Mouse (Mus musculus): ENCODE measurements at regions not wholly inside any gene's neighbourhood (a gene's known extent, or its start where the extent isn't known, plus 50 kb on each side); places are given as distances from the start of the nearest gene placed in this dataset.
A peak's percentile ranks its signal among the peaks of the same experiment; 100 is the strongest.

- Histone ChIP-seq H3K4me1 (ENCODE audit: control insufficient read depth, insufficient read depth, low read depth, low read length) (no peaks in the 10 kb centered on the region), H3K9me3 (ENCODE audit: control insufficient read depth, low read length) (no peaks in the 10 kb centered on the region), H3K36me3 (ENCODE audit: control insufficient read depth, insufficient read depth, low read length) (no peaks in the 10 kb centered on the region)
These were observed 340.9 kb downstream of the Frk start for GRCm38 (mm10) chr10:34824121-34824520.

GRCm38 (mm10) chr10:34842015-34842504 lies 358.9 kb downstream of the Frk start:
- WGBS: 94% methylated on average over 3 of the region's 3 CpGs
- no peak for ATAC-seq

More at GRCm38 (mm10) chr10:34824121-34824520, 340.9 kb downstream of the Frk start:
- Histone ChIP-seq H3K4me3 (ENCODE audit: low read length) (no peak overlapping the region), H3K9ac (ENCODE audit: low read depth, low read length) (no peak overlapping the region), H3K4me2 (ENCODE audit: low read length) (no peak overlapping the region), H3K27me3 (replicated peaks; ENCODE audit: control insufficient read depth, insufficient read depth, low read length) (no peaks in the 10 kb centered on the region), H3K27ac (ENCODE audit: low read depth, low read length) (no peak overlapping the region)
- ATAC-seq: no peak

GRCm38 (mm10) chr10:34856494-34857146 lies 373.4 kb downstream of the Frk start:
- Histone ChIP-seq H3K4me2 (ENCODE audit: low read length) (no peak overlapping the region), H3K27ac (ENCODE audit: low read depth, low read length) (no peak overlapping the region), H3K9ac (ENCODE audit: low read depth, low read length) (no peak overlapping the region), H3K4me1 (ENCODE audit: control insufficient read depth, insufficient read depth, low read depth, low read length) (no peaks in the 10 kb centered on the region), H3K4me3 (ENCODE audit: low read length) (no peak overlapping the region), H3K36me3 (ENCODE audit: control insufficient read depth, insufficient read depth, low read length) (no peaks in the 10 kb centered on the region), H3K27me3 (replicated peaks; ENCODE audit: control insufficient read depth, insufficient read depth, low read length) (no peaks in the 10 kb centered on the region), H3K9me3 (ENCODE audit: control insufficient read depth, low read length) (no peaks in the 10 kb centered on the region)
- no peak for ATAC-seq
- WGBS: 63% methylated on average over 1 of the region's 1 CpGs

More at GRCm38 (mm10) chr10:34842015-34842504, 358.9 kb downstream of the Frk start:
- Histone ChIP-seq H3K36me3 (ENCODE audit: control insufficient read depth, insufficient read depth, low read length) (no peaks in the 10 kb centered on the region), H3K27ac (ENCODE audit: low read depth, low read length) (no peak overlapping the region), H3K4me2 (ENCODE audit: low read length) (no peak overlapping the region), H3K27me3 (replicated peaks; ENCODE audit: control insufficient read depth, insufficient read depth, low read length) (no peaks in the 10 kb centered on the region), H3K4me1 (ENCODE audit: control insufficient read depth, insufficient read depth, low read depth, low read length) (no peaks in the 10 kb centered on the region), H3K4me3 (ENCODE audit: low read length) (no peak overlapping the region), H3K9me3 (ENCODE audit: control insufficient read depth, low read length) (no peaks in the 10 kb centered on the region), H3K9ac (ENCODE audit: low read depth, low read length) (no peak overlapping the region)

GRCm38 (mm10) chr10:34862693-34863092 lies 379.5 kb downstream of the Frk start:
- no peaks in the 10 kb centered on the region for H3K27me3 ChIP-seq (replicated peaks; ENCODE audit: control insufficient read depth, insufficient read depth, low read length)
- H3K9ac ChIP-seq (ENCODE audit: low read depth, low read length): no peak overlapping the region
- no peak overlapping the region for H3K27ac ChIP-seq (ENCODE audit: low read depth, low read length)
- no peaks in the 10 kb centered on the region for H3K4me1 ChIP-seq (ENCODE audit: control insufficient read depth, insufficient read depth, low read depth, low read length)
- no peak overlapping the region for H3K4me2 ChIP-seq (ENCODE audit: low read length)
- no peak for ATAC-seq
- no peaks in the 10 kb centered on the region for H3K9me3 ChIP-seq (ENCODE audit: control insufficient read depth, low read length)
- no peaks in the 10 kb centered on the region for H3K36me3 ChIP-seq (ENCODE audit: control insufficient read depth, insufficient read depth, low read length)
- WGBS: 58% methylated on average over 1 of the region's 1 CpGs
- no peak overlapping the region for H3K4me3 ChIP-seq (ENCODE audit: low read length)

- no peak overlapping the region; the same call in 1 of the 2 replicates for H3K4me2 ChIP-seq (ENCODE audit: low read length)
- no peaks in the 10 kb centered on the region for H3K36me3 ChIP-seq (ENCODE audit: control insufficient read depth, insufficient read depth, low read length)
- 61% methylated on average over 9 of the region's 9 CpGs for WGBS
- H3K4me1 ChIP-seq (ENCODE audit: control insufficient read depth, insufficient read depth, low read depth, low read length): no peaks in the 10 kb centered on the region
- H3K9ac ChIP-seq (ENCODE audit: low read depth, low read length): no peak overlapping the region
- no peaks in the 10 kb centered on the region for H3K27me3 ChIP-seq (replicated peaks; ENCODE audit: control insufficient read depth, insufficient read depth, low read length)
- no peaks in the 10 kb centered on the region for H3K9me3 ChIP-seq (ENCODE audit: control insufficient read depth, low read length)
- 0 out of 2 replicates have a peak, but pooled peaks have one; percentile 37 for ATAC-seq
- H3K4me3 ChIP-seq (ENCODE audit: low read length): no peak overlapping the region
- no peak overlapping the region for H3K27ac ChIP-seq (ENCODE audit: low read depth, low read length)
These were observed 388.7 kb downstream of the Frk start for GRCm38 (mm10) chr10:34871888-34872287.

- Histone ChIP-seq H3K4me3 (ENCODE audit: low read length) (no peak overlapping the region), H3K27ac (ENCODE audit: low read depth, low read length) (no peak overlapping the region), H3K9me3 (ENCODE audit: control insufficient read depth, low read length) (no peaks in the 10 kb centered on the region), H3K36me3 (ENCODE audit: control insufficient read depth, insufficient read depth, low read length) (no peaks in the 10 kb centered on the region), H3K4me1 (ENCODE audit: control insufficient read depth, insufficient read depth, low read depth, low read length) (no peaks in the 10 kb centered on the region), H3K9ac (ENCODE audit: low read depth, low read length) (no peak overlapping the region), H3K4me2 (ENCODE audit: low read length) (no peak overlapping the region), H3K27me3 (replicated peaks; ENCODE audit: control insufficient read depth, insufficient read depth, low read length) (no peaks in the 10 kb centered on the region)
- 76% methylated on average over 3 of the region's 3 CpGs for WGBS
- no peak for ATAC-seq
These were observed 395.3 kb downstream of the Frk start for GRCm38 (mm10) chr10:34878511-34878910.

GRCm38 (mm10) chr10:34887601-34888000 lies 404.4 kb downstream of the Frk start:
- Histone ChIP-seq H3K9ac (ENCODE audit: low read depth, low read length) (no peak overlapping the region), H3K4me2 (ENCODE audit: low read length) (no peak overlapping the region), H3K36me3 (ENCODE audit: control insufficient read depth, insufficient read depth, low read length) (no peaks in the 10 kb centered on the region), H3K9me3 (ENCODE audit: control insufficient read depth, low read length) (0 out of 2 replicates have a peak, but pooled peaks cover 5% of the 10 kb centered on the region), H3K27me3 (replicated peaks; ENCODE audit: control insufficient read depth, insufficient read depth, low read length) (no peaks in the 10 kb centered on the region), H3K4me1 (ENCODE audit: control insufficient read depth, insufficient read depth, low read depth, low read length) (no peaks in the 10 kb centered on the region), H3K27ac (ENCODE audit: low read depth, low read length) (no peak overlapping the region), H3K4me3 (ENCODE audit: low read length) (no peak overlapping the region)
- 55% methylated on average over 1 of the region's 1 CpGs for WGBS
- ATAC-seq: no peak

- H3K27ac ChIP-seq (ENCODE audit: low read depth, low read length): no peak overlapping the region
- H3K4me2 ChIP-seq (ENCODE audit: low read length): no peak overlapping the region
- H3K36me3 ChIP-seq (ENCODE audit: control insufficient read depth, insufficient read depth, low read length): no peaks in the 10 kb centered on the region
- no peak overlapping the region for H3K4me3 ChIP-seq (ENCODE audit: low read length)
- no peaks in the 10 kb centered on the region for H3K4me1 ChIP-seq (ENCODE audit: control insufficient read depth, insufficient read depth, low read depth, low read length)
- no peak overlapping the region for H3K9ac ChIP-seq (ENCODE audit: low read depth, low read length)
- peak; percentile 98 for ATAC-seq
- H3K9me3 ChIP-seq (ENCODE audit: control insufficient read depth, low read length): no peaks in the 10 kb centered on the region
- 44% methylated on average over 5 of the region's 5 CpGs for WGBS
- no peaks in the 10 kb centered on the region for H3K27me3 ChIP-seq (replicated peaks; ENCODE audit: control insufficient read depth, insufficient read depth, low read length)
These were observed 421.1 kb downstream of the Frk start for GRCm38 (mm10) chr10:34904274-34904673.

GRCm38 (mm10) chr10:34904692-34905091 lies 421.5 kb downstream of the Frk start:
- no peaks in the 10 kb centered on the region for H3K27me3 ChIP-seq (replicated peaks; ENCODE audit: control insufficient read depth, insufficient read depth, low read length)
- 63% methylated on average over 2 of the region's 2 CpGs for WGBS
- H3K4me3 ChIP-seq (ENCODE audit: low read length): no peak overlapping the region
- no peaks in the 10 kb centered on the region for H3K4me1 ChIP-seq (ENCODE audit: control insufficient read depth, insufficient read depth, low read depth, low read length)
- no peak overlapping the region for H3K27ac ChIP-seq (ENCODE audit: low read depth, low read length)
- no peak overlapping the region for H3K9ac ChIP-seq (ENCODE audit: low read depth, low read length)
- no peak overlapping the region for H3K4me2 ChIP-seq (ENCODE audit: low read length)
- peak; percentile 60 for ATAC-seq
- H3K9me3 ChIP-seq (ENCODE audit: control insufficient read depth, low read length): no peaks in the 10 kb centered on the region
- H3K36me3 ChIP-seq (ENCODE audit: control insufficient read depth, insufficient read depth, low read length): no peaks in the 10 kb centered on the region

All from hindbrain, embryonic 16.5 days (tissue).